Comparison of ENCODE assay signal across 8 mouse cellular contexts in genomic region chr9:60244943-60245342, GRCm38 (mm10).
DNase-seq lines count a peak whose midpoint lies in the region; ATAC-seq and TF ChIP-seq lines count a peak whose summit lies in the region.
"Had no signal": no experiment of that assay in that cellular context is flagged by ENCODE, and none has a peak within 500 bp of the region (broad histone marks: within the 10 kb centered on the region; RNA-seq: fewer than 3 reads in every experiment).

No protein-coding gene starts in this region.

- no peaks in the 10 kb centered on the region for H3K4me1 ChIP-seq in hindbrain, embryonic 14.5 days (replicated peaks; ENCODE audit: control insufficient read depth, insufficient read depth, low read length)
- H3K4me1 ChIP-seq in small intestine, adult 2 months (ENCODE audit: control insufficient read depth, insufficient read depth, insufficient read length, low read length): no peaks in the 10 kb centered on the region
- H3K4me1 ChIP-seq: lung, embryonic 15.5 days had no signal

- no peaks in the 10 kb centered on the region for H3K36me3 ChIP-seq in hindbrain, embryonic 14.5 days (replicated peaks; ENCODE audit: control insufficient read depth, insufficient read depth)
- no peaks in the 10 kb centered on the region for H3K36me3 ChIP-seq in small intestine, adult 2 months (ENCODE audit: control insufficient read depth, insufficient read depth, low read length)
- H3K36me3 ChIP-seq: lung, embryonic 15.5 days had no signal

- WGBS in hindbrain, embryonic 14.5 days: 5% methylated on average over 5 of the region's 5 CpGs
- WGBS in small intestine, adult 2 months: 5% methylated on average over 5 of the region's 5 CpGs

- H3K9ac ChIP-seq in hindbrain, embryonic 14.5 days: no peak overlapping the region
- H3K9ac ChIP-seq: lung, embryonic 15.5 days had no signal

- no peak overlapping the region for H3K27ac ChIP-seq in hindbrain, embryonic 14.5 days
- no peak overlapping the region for H3K27ac ChIP-seq in small intestine, adult 2 months (ENCODE audit: insufficient read depth, low read depth, low read length)
- H3K27ac ChIP-seq: lung, embryonic 15.5 days had no signal

- no peaks in the 10 kb centered on the region for H3K9me3 ChIP-seq in hindbrain, embryonic 14.5 days (ENCODE audit: control insufficient read depth, low read length)
- H3K9me3 ChIP-seq: lung, embryonic 15.5 days had no signal

- ATAC-seq in erythroblast, adult 5-6 weeks (replicated peaks; ENCODE audit: low FRiP score, poor library complexity, severe bottlenecking): peak; percentile 71
- peak; percentile 17; the same call in 1 of the 2 replicates for ATAC-seq in hindbrain, embryonic 14.5 days (ENCODE audit: low FRiP score)
- peak; percentile 75 for ATAC-seq in megakaryocyte progenitor cell, adult 5-6 weeks (replicated peaks; ENCODE audit: poor library complexity)

- no peak for TF ChIP-seq POLR2A in small intestine, adult 2 months (IDR thresholded peaks at IDR 0.05; ENCODE audit: low read depth, low read length)

- TF ChIP-seq CTCF in small intestine, adult 2 months (IDR thresholded peaks at IDR 0.05; ENCODE audit: extremely low read depth, insufficient read length, insufficient replicate concordance, low read depth, low read length): peak; percentile 31; the same call in 1 of the 2 replicates

- H3K4me2 ChIP-seq in hindbrain, embryonic 14.5 days (replicated peaks): no peak overlapping the region
- H3K4me2 ChIP-seq: lung, embryonic 15.5 days had no signal

- H3K27me3 ChIP-seq in hindbrain, embryonic 14.5 days (ENCODE audit: control insufficient read depth, insufficient read depth, low read length): no peaks in the 10 kb centered on the region
- no peaks in the 10 kb centered on the region for H3K27me3 ChIP-seq in small intestine, adult 2 months (ENCODE audit: control insufficient read depth, insufficient read depth, low read length)
- H3K27me3 ChIP-seq: lung, embryonic 15.5 days had no signal

- peak; percentile 49 for DNase-seq in MN1 (ENCODE audit: low spot score)
- peak; percentile 82 for DNase-seq in brain, adult 2 months (ENCODE audit: low read depth, low spot score)
- DNase-seq in hindbrain, embryonic 14.5 days (ENCODE audit: low spot score): peak; percentile 94
- DNase-seq in layer of hippocampus, postnatal 25 days (ENCODE audit: extremely low spot score in 1 of 2, low spot score in 1 of 2): peak; percentile 59 to 82

- H3K4me3 ChIP-seq in hindbrain, embryonic 14.5 days (replicated peaks; ENCODE audit: low read length): no peak overlapping the region
- H3K4me3 ChIP-seq in small intestine, adult 2 months (ENCODE audit: low read depth, low read length): no peak overlapping the region
- H3K4me3 ChIP-seq: lung, embryonic 15.5 days had no signal

Comparison
In these comparisons a context has a peak if more than half of its experiments do, and no peak if none do; other contexts are left out.
1. ATAC-seq: peak in every context shown above with its lines; median percentile 75 in megakaryocyte progenitor cell, adult 5-6 weeks; 71 in erythroblast, adult 5-6 weeks; 17 in hindbrain, embryonic 14.5 days.